Mouse (Mus musculus): Measurements from ENCODE around the gene Slc9a8. TPM values are rescaled to one million over a fixed set of nuclear protein-coding genes. Genes with fewer than 3 reads are reported as not detected.

Gene Slc9a8
- polyA plus RNA-seq, 1 experiment: 26.4 TPM

DNA sequence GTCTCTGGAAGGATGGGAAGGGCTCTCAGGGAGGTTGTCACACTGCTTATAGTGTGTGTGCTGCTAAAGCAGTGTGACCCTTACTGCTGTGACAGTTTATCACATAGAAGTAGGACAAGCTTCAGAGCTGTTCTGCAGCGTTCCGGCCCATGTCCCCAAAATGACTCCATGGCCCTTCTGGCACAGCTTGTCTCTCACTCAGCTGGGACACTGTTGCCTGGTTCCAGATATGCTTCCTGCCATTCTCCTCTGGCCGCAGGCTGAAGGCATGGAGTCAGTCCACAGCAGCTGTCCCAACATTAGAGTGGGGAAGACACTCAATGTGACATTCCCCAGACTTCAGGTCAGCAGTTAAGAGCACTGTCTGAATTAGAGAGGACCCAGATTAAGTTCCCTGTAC is 37.0 kb downstream of the Slc9a8 start:
- Histone ChIP-seq H3K4me2 (ENCODE audit: low read depth) (no peak overlapping the region), H3K36me3 (ENCODE audit: control insufficient read depth, insufficient read depth) (peaks cover 4% of the 10 kb centered on the region), H3K4me3 (no peak overlapping the region), H3K27me3 (ENCODE audit: control insufficient read depth, insufficient read depth, insufficient read length) (no peaks in the 10 kb centered on the region), H3ac (ENCODE audit: control insufficient read depth, insufficient read length) (no peak overlapping the region), H3K79me2 (ENCODE audit: control insufficient read depth, insufficient read depth) (no peaks in the 10 kb centered on the region)
- TF ChIP-seq MYOG (IDR thresholded peaks at IDR 0.05; ENCODE audit: control insufficient read depth in 1 of 3, insufficient read depth in 1 of 3, insufficient read length in 2 of 3, low read depth in 2 of 3): peak in 2 of 3 experiments; percentile 28 to 63
- TF ChIP-seq TCF12 (IDR thresholded peaks at IDR 0.05; ENCODE audit: insufficient read depth, poor library complexity, severe bottlenecking): no peak
- no peak for TF ChIP-seq MAX (IDR thresholded peaks at IDR 0.05; ENCODE audit: low read depth)
- no peak for TF ChIP-seq E2F4 (IDR thresholded peaks at IDR 0.05; ENCODE audit: insufficient read depth)
- no peak for TF ChIP-seq POLR2AphosphoS2 (IDR thresholded peaks at IDR 0.05; ENCODE audit: insufficient read length, low read depth)
- no peak for TF ChIP-seq SRF (IDR thresholded peaks at IDR 0.05; ENCODE audit: control insufficient read depth, insufficient read length, low read depth)
- no peak for TF ChIP-seq POLR2A (IDR thresholded peaks at IDR 0.05; ENCODE audit: insufficient read length, low read depth)
- peak in 2 of 3 experiments; percentile 13 to 81 for TF ChIP-seq MYOD1 (IDR thresholded peaks at IDR 0.05; ENCODE audit: control insufficient read depth in 1 of 3, insufficient read length in 2 of 3, low read depth in 2 of 3)

DNA sequence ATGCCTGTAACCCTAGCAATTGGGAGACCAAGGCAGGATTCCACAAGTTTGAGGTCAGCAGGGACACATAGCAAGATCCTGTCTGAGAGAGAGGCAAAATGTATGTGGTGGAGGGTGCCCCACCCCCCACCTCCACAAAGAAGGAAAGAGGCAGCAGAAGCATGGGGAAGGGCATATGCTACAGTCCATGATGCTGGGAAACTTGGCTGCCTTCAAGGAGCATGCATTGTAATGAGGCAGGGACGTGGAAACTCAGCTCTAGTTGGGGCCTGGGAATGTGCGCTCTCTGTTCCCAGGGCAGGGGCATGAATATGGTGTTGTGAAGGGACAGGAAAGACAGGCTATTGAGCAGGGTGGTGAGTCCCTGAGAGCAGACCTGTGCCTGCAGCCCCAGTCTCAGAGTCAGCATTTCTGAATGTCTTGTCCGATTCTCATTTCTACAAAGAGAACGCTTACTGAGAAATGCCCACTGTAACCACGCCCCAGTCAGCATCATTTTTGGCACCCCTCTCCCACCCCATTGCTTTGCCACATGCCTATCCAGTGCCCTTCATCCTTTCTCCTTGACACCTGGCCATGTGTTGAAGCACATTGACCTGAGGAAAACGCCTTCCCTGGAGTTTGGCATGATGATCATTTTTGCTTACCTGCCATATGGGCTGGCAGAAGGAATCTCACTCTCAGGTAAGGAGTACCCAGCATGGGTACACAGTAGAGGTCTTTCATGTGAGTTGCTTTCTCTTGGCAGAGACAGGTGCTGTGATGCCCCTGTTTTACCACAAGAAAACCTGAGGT is 37.8 kb downstream of the Slc9a8 start:
- Histone ChIP-seq H3K27me3 (ENCODE audit: control insufficient read depth, insufficient read depth, insufficient read length) (no peaks in the 10 kb centered on the region), H3K4me2 (ENCODE audit: low read depth) (no peak overlapping the region), H3K79me2 (ENCODE audit: control insufficient read depth, insufficient read depth) (no peaks in the 10 kb centered on the region), H3ac (ENCODE audit: control insufficient read depth, insufficient read length) (no peak overlapping the region), H3K4me3 (no peak overlapping the region), H3K36me3 (ENCODE audit: control insufficient read depth, insufficient read depth) (peaks cover 4% of the 10 kb centered on the region)
- TF ChIP-seq POLR2A (IDR thresholded peaks at IDR 0.05; ENCODE audit: insufficient read length, low read depth) (no peak), TCF12 (IDR thresholded peaks at IDR 0.05; ENCODE audit: insufficient read depth, poor library complexity, severe bottlenecking) (no peak), E2F4 (IDR thresholded peaks at IDR 0.05; ENCODE audit: insufficient read depth) (no peak), SRF (IDR thresholded peaks at IDR 0.05; ENCODE audit: control insufficient read depth, insufficient read length, low read depth) (no peak), POLR2AphosphoS2 (IDR thresholded peaks at IDR 0.05; ENCODE audit: insufficient read length, low read depth) (peak; percentile 15), CEBPB (IDR thresholded peaks at IDR 0.05; ENCODE audit: insufficient read depth, poor library complexity, severe bottlenecking) (no peak)

DNA sequence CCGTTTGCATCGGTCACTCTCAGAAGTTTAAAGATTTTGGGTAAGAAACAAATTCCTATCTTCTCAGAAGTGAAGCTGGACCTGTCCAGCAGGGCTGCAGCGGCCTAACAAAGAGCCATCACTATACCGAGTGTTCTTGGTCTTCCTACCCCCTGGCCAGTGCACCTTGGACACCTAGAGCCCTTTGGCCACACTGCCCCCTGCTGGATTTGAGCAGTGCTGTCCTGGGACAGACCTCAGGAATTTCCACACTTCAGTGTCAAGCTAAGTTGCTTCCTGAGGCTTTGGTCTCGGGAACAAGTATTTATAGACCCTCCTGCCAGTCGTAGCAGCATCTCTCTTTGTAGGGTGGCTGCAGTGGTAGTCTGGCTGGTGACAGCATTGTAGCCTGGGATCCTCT is 41.4 kb downstream of the Slc9a8 start:
- peak; percentile 10 for TF ChIP-seq POLR2AphosphoS2 (IDR thresholded peaks at IDR 0.05; ENCODE audit: insufficient read length, low read depth)
- no peak for TF ChIP-seq CEBPB (IDR thresholded peaks at IDR 0.05; ENCODE audit: insufficient read depth, poor library complexity, severe bottlenecking)
- no peaks in the 10 kb centered on the region for H3K79me2 ChIP-seq (ENCODE audit: control insufficient read depth, insufficient read depth)
- H3K36me3 ChIP-seq (ENCODE audit: control insufficient read depth, insufficient read depth): peaks cover 3% of the 10 kb centered on the region
- H3K4me3 ChIP-seq: no peak overlapping the region
- no peak overlapping the region for H3K4me2 ChIP-seq (ENCODE audit: low read depth)
- H3ac ChIP-seq (ENCODE audit: control insufficient read depth, insufficient read length): no peak overlapping the region
- H3K27me3 ChIP-seq (ENCODE audit: control insufficient read depth, insufficient read depth, insufficient read length): no peaks in the 10 kb centered on the region

DNA sequence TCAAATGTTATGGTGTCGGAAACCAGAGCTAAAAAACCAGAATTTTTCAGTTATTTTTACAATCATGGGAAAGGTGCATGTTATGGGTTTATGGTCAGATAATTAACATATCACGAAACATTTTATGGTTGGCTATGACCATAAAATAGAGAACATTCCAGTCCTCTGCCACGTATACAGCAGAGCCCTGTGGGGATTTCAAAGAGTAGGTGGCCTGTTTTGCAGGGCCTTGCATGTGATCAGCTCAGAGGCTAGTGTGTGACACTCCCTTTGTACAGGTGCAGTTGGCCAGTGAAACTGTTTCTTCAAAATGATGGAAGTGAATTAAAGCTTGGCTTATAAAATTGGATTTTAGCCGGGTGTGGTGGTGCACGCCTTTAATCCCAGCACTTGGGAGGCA is 42.3 kb downstream of the Slc9a8 start:
- Histone ChIP-seq H3K27me3 (ENCODE audit: control insufficient read depth, insufficient read depth, insufficient read length) (no peaks in the 10 kb centered on the region), H3K4me3 (no peak overlapping the region), H3K36me3 (ENCODE audit: control insufficient read depth, insufficient read depth) (peaks cover 3% of the 10 kb centered on the region), H3K79me2 (ENCODE audit: control insufficient read depth, insufficient read depth) (no peaks in the 10 kb centered on the region), H3ac (ENCODE audit: control insufficient read depth, insufficient read length) (no peak overlapping the region), H3K4me2 (ENCODE audit: low read depth) (no peak overlapping the region)
- no peak for TF ChIP-seq E2F4 (IDR thresholded peaks at IDR 0.05; ENCODE audit: insufficient read depth)
- TF ChIP-seq MAX (IDR thresholded peaks at IDR 0.05; ENCODE audit: low read depth): no peak
- TF ChIP-seq SRF (IDR thresholded peaks at IDR 0.05; ENCODE audit: control insufficient read depth, insufficient read length, low read depth): no peak
- no peak for TF ChIP-seq TCF3 (IDR thresholded peaks at IDR 0.05; ENCODE audit: insufficient read length, low read depth)
- no peak for TF ChIP-seq POLR2AphosphoS2 (IDR thresholded peaks at IDR 0.05; ENCODE audit: insufficient read length, low read depth)
- no peak for TF ChIP-seq CEBPB (IDR thresholded peaks at IDR 0.05; ENCODE audit: insufficient read depth, poor library complexity, severe bottlenecking)
- no peak for TF ChIP-seq POLR2A (IDR thresholded peaks at IDR 0.05; ENCODE audit: insufficient read length, low read depth)
- TF ChIP-seq MYOG (IDR thresholded peaks at IDR 0.05; ENCODE audit: control insufficient read depth in 1 of 3, insufficient read depth in 1 of 3, insufficient read length in 2 of 3, low read depth in 2 of 3): no peak
- no peak for TF ChIP-seq REST (IDR thresholded peaks at IDR 0.05; ENCODE audit: insufficient read depth, insufficient read length)
- no peak for TF ChIP-seq TCF12 (IDR thresholded peaks at IDR 0.05; ENCODE audit: insufficient read depth, poor library complexity, severe bottlenecking)

DNA sequence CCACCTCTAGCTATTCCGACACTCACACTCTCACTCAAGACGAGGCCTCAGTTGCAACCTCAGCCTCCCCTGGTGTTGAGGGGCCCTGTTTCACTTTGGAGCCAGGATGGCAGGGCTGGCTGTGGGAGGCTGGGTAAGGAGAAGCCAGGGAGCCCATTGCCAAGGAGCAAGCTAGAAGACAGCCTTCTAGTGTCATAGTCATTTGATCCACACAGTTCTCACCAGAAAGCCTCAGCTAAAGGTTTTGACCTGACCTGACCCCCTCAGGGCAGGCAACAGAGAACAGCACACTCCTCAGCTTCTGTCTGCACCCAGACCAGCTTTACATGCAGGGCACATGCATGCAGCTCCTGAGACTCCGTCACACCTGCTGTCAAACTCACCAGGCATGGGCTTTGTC is 44.4 kb downstream of the Slc9a8 start:
- no peak overlapping the region for H3K4me2 ChIP-seq (ENCODE audit: low read depth)
- H3ac ChIP-seq (ENCODE audit: control insufficient read depth, insufficient read length): no peak overlapping the region
- peaks cover 3% of the 10 kb centered on the region for H3K36me3 ChIP-seq (ENCODE audit: control insufficient read depth, insufficient read depth)
- no peaks in the 10 kb centered on the region for H3K27me3 ChIP-seq (ENCODE audit: control insufficient read depth, insufficient read depth, insufficient read length)
- TF ChIP-seq MYOG (IDR thresholded peaks at IDR 0.05; ENCODE audit: control insufficient read depth in 1 of 3, insufficient read depth in 1 of 3, insufficient read length in 2 of 3, low read depth in 2 of 3) (no peak), POLR2A (IDR thresholded peaks at IDR 0.05; ENCODE audit: insufficient read length, low read depth) (no peak), REST (IDR thresholded peaks at IDR 0.05; ENCODE audit: insufficient read depth, insufficient read length) (no peak), E2F4 (IDR thresholded peaks at IDR 0.05; ENCODE audit: insufficient read depth) (no peak), SRF (IDR thresholded peaks at IDR 0.05; ENCODE audit: control insufficient read depth, insufficient read length, low read depth) (no peak), POLR2AphosphoS2 (IDR thresholded peaks at IDR 0.05; ENCODE audit: insufficient read length, low read depth) (no peak), USF1 (IDR thresholded peaks at IDR 0.05; ENCODE audit: low read depth) (no peak), TCF3 (IDR thresholded peaks at IDR 0.05; ENCODE audit: insufficient read length, low read depth) (no peak), TCF12 (IDR thresholded peaks at IDR 0.05; ENCODE audit: insufficient read depth, poor library complexity, severe bottlenecking) (no peak)
- H3K79me2 ChIP-seq (ENCODE audit: control insufficient read depth, insufficient read depth): no peaks in the 10 kb centered on the region
- no peak overlapping the region for H3K4me3 ChIP-seq

Data from myocyte (in vitro differentiated cells).